Mouse (Mus musculus) CH12.LX (cell line): ENCODE data around the gene Oip5. TPM values are rescaled to one million over a fixed set of nuclear protein-coding genes. Genes with fewer than 3 reads are reported as not detected.

Source experiments
- DNase-seq: peaks from one replicate; pipeline ENCODE4 v3.0.0-alpha.2; 2013; ENCODE audit errors: extremely low read depth
- H3K27ac ChIP-seq: 2 replicates; pipeline ENCODE4 v1.5.1; 2012; ENCODE audit warnings: low read depth, mild to moderate bottlenecking, control low read depth, moderate library complexity; ENCODE audit not compliant: insufficient read depth
- H3K27me3 ChIP-seq: replicated peaks from 2 replicates; pipeline ENCODE3; 2012; ENCODE audit warnings: inconsistent platforms
- H3K36me3 ChIP-seq, 2 experiments: replicated peaks in 1 of 2; 2 replicates each; pipeline versions ENCODE3 to v1.6.1; 2012; ENCODE audit warnings: inconsistent platforms in 1 of 2, low read length in 1 of 2, mild to moderate bottlenecking in 1 of 2, mixed read lengths in 1 of 2, moderate library complexity in 1 of 2; ENCODE audit not compliant: control insufficient read depth in 1 of 2, insufficient read depth in 1 of 2
- H3K4me1 ChIP-seq, 2 experiments: 2 replicates each; pipeline ENCODE4 v1.6.1; 2012; ENCODE audit warnings: inconsistent platforms in 1 of 2, moderate library complexity in 1 of 2; ENCODE audit not compliant: insufficient read depth in 2 of 2, control insufficient read depth in 1 of 2
- H3K4me2 ChIP-seq: 2 replicates; pipeline ENCODE4 v1.6.1; 2012; ENCODE audit warnings: low read depth, mild to moderate bottlenecking, control low read depth; ENCODE audit not compliant: poor library complexity, insufficient read depth, severe bottlenecking
- H3K4me3 ChIP-seq, 3 experiments: fragments of 150-350 bp in 1 of 3; sonication (generic) in 1 of 3; replicated peaks in 1 of 3; 2 replicates each; pipeline versions ENCODE3 to v1.5.1; 2011 to 2012; ENCODE audit warnings: low read depth in 2 of 3, low read length in 2 of 3, mild to moderate bottlenecking in 2 of 3, moderate library complexity in 2 of 3, control low read depth in 1 of 3, improper control_type of control experiment in 1 of 3, inconsistent platforms in 1 of 3, mixed read lengths in 1 of 3; ENCODE audit not compliant: poor library complexity in 1 of 3
- H3K79me2 ChIP-seq: replicated peaks from 2 replicates; pipeline ENCODE4 v1.6.1; 2012; ENCODE audit warnings: mild to moderate bottlenecking, moderate library complexity; ENCODE audit not compliant: control insufficient read depth, poor library complexity, insufficient read depth, severe bottlenecking; ENCODE audit errors: extremely low read depth
- H3K9ac ChIP-seq: 2 replicates; pipeline ENCODE4 v1.6.1; 2012; ENCODE audit warnings: low read depth, mild to moderate bottlenecking, control low read depth, moderate library complexity; ENCODE audit not compliant: insufficient read depth
- H3K9me3 ChIP-seq: replicated peaks from 2 replicates; pipeline ENCODE3; 2012; ENCODE audit warnings: low read length, inconsistent platforms, mixed read lengths
- BHLHE40 ChIP-seq: IDR thresholded peaks from 2 replicates; pipeline ENCODE4 v1.6.1; 2011; ENCODE audit warnings: mild to moderate bottlenecking, low read depth, low read length, improper control_type of control experiment
- CHD2 ChIP-seq: IDR thresholded peaks from 2 replicates; pipeline ENCODE4 v1.6.1; 2011; ENCODE audit warnings: low read length, improper control_type of control experiment
- CTCF ChIP-seq, 2 experiments: IDR thresholded peaks in 1 of 2; conservative IDR thresholded peaks in 1 of 2; 2 replicates each; pipeline ENCODE4 v1.5.1; 2011 to 2012; ENCODE audit warnings: low read depth in 2 of 2, low read length in 2 of 2, improper control_type of control experiment in 1 of 2, inconsistent platforms in 1 of 2, mild to moderate bottlenecking in 1 of 2, moderate library complexity in 1 of 2
- E2F4 ChIP-seq: IDR thresholded peaks from 2 replicates; pipeline ENCODE4 v1.6.1; 2011; ENCODE audit warnings: low read depth, low read length, improper control_type of control experiment; ENCODE audit not compliant: insufficient replicate concordance
- ELF1 ChIP-seq: IDR thresholded peaks from 2 replicates; pipeline ENCODE4 v1.6.1; 2014; ENCODE audit warnings: low read depth, mild to moderate bottlenecking, inconsistent platforms, low read length, improper control_type of control experiment
- EP300 ChIP-seq: IDR thresholded peaks from 2 replicates; pipeline ENCODE4 v1.6.1; 2011; ENCODE audit warnings: low read length, improper control_type of control experiment
- ETS1 ChIP-seq: conservative IDR thresholded peaks from 2 replicates; pipeline ENCODE4 v1.6.1; 2012; ENCODE audit warnings: low read depth, mild to moderate bottlenecking, inconsistent platforms, low read length, improper control_type of control experiment, moderate library complexity
- GABPA ChIP-seq: IDR thresholded peaks from 2 replicates; pipeline ENCODE4 v1.6.1; 2012; ENCODE audit warnings: low read depth, low read length, improper control_type of control experiment, inconsistent platforms; ENCODE audit not compliant: insufficient replicate concordance
- MAX ChIP-seq: IDR thresholded peaks from 2 replicates; pipeline ENCODE4 v1.6.1; 2011; ENCODE audit warnings: low read length, improper control_type of control experiment
- MXI1 ChIP-seq: IDR thresholded peaks from 2 replicates; pipeline ENCODE4 v1.6.1; 2011; ENCODE audit warnings: mild to moderate bottlenecking, low read depth, low read length, improper control_type of control experiment
- MYC ChIP-seq: IDR thresholded peaks from 2 replicates; pipeline ENCODE4 v1.6.1; 2011; ENCODE audit warnings: low read depth, mild to moderate bottlenecking, improper control_type of control experiment, low read length
- PAX5 ChIP-seq: IDR thresholded peaks from 2 replicates; pipeline ENCODE4 v1.6.1; 2012; ENCODE audit warnings: low read length, inconsistent platforms, mixed read lengths
- POLR2AphosphoS2 ChIP-seq: IDR thresholded peaks from 2 replicates; pipeline ENCODE4 v1.6.1; 2011; ENCODE audit warnings: low read depth, low read length, improper control_type of control experiment
- RAD21 ChIP-seq: IDR thresholded peaks from 2 replicates; pipeline ENCODE4 v1.6.1; 2011; ENCODE audit warnings: low read depth, mild to moderate bottlenecking, low read length, improper control_type of control experiment, moderate library complexity
- RCOR1 ChIP-seq: conservative IDR thresholded peaks from 2 replicates; pipeline ENCODE4 v1.6.1; 2012; ENCODE audit warnings: low read depth, mild to moderate bottlenecking, inconsistent platforms, low read length, improper control_type of control experiment
- SIN3A ChIP-seq: IDR thresholded peaks from 2 replicates; pipeline ENCODE4 v1.6.1; 2012; ENCODE audit warnings: low read length, improper control_type of control experiment, inconsistent platforms
- SMC3 ChIP-seq: IDR thresholded peaks from 2 replicates; pipeline ENCODE4 v1.6.1; 2011; ENCODE audit warnings: low read depth, low read length, improper control_type of control experiment
- UBTF ChIP-seq: IDR thresholded peaks from 2 replicates; pipeline ENCODE4 v1.6.1; 2012; ENCODE audit warnings: low read depth, mild to moderate bottlenecking, inconsistent platforms, low read length, improper control_type of control experiment, moderate library complexity
- USF2 ChIP-seq: conservative IDR thresholded peaks from 2 replicates; pipeline ENCODE4 v1.6.1; 2011; ENCODE audit warnings: low read depth, low read length, improper control_type of control experiment
- ZC3H11A ChIP-seq: IDR thresholded peaks from 2 replicates; pipeline ENCODE4 v1.6.1; 2012; ENCODE audit warnings: low read depth, mild to moderate bottlenecking, inconsistent platforms, low read length, improper control_type of control experiment
- ZKSCAN1 ChIP-seq: IDR thresholded peaks from 2 replicates; pipeline ENCODE4 v1.6.1; 2012; ENCODE audit warnings: low read depth, inconsistent platforms, low read length, improper control_type of control experiment, borderline replicate concordance
- ZMIZ1 ChIP-seq: IDR thresholded peaks from 2 replicates; pipeline ENCODE4 v1.6.1; 2012; ENCODE audit warnings: low read depth, mild to moderate bottlenecking, inconsistent platforms, low read length, improper control_type of control experiment
- dilution Hi-C: fragments of 300-500 bp; cut with MboI; formaldehyde crosslinking; loops from 2 replicates; pipeline ENCODE4 v1.14.3; 2020; ENCODE audit warnings: low sequenced_read_pairs; ENCODE audit not compliant: extremely low pct_unique_long_range_greater_than_20kb, extremely low pct_ligation_motif_present
- in situ Hi-C: fragments of 300-500 bp; cut with MboI; formaldehyde crosslinking; loops from 3 replicates; pipeline ENCODE4 v1.14.3; 2019; ENCODE audit warnings: low sequenced_read_pairs, low pct_ligation_motif_present, low pct_unique_long_range_greater_than_20kb, mixed read lengths
- polyA plus RNA-seq: library from polyadenylated mRNA; unstranded; fragments of >175 nt; gene quantifications from 2 replicates; pipeline ENCODE4 v1.2.1, GENCODE M21; 2012; ENCODE audit warnings: low read depth; ENCODE audit not compliant: insufficient read length
- total RNA-seq, 2 experiments: library from RNA; depleted of rRNA; stranded (reverse); fragments of 300-350 nt in 1 of 2; fragments of >200 nt in 1 of 2; gene quantifications; 2 replicates each; pipeline ENCODE4 v1.2.3; 2012 to 2014

Gene Oip5
- total and polyA plus RNA-seq, 3 experiments: 24.5 to 53.6 (median 30.1) TPM

DNA sequence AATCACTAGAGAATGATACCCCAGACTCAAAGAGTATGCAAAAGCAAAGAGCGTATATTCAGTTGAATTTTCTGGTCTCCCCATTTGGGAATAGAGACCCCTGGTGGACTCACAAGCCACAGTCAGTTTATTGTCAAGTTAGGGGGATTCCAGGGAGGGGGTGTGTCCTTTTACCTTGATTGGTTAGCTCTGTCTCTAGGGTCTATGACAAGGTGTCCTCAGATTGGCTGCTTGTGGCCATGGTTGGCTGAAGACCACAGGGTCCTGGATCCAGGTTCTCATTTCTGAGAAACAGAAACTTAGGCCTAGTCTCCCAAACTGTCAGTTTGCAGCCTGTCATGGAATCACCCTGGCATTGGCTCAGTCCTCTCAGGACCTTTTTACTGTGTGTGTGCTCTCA is 18.5 kb upstream of the Oip5 start:
- no peaks in the 10 kb centered on the region for H3K9me3 ChIP-seq
- peaks cover 48 to 84% of the 10 kb centered on the region in 2 experiments for H3K36me3 ChIP-seq
- no peaks in the 10 kb centered on the region for H3K27me3 ChIP-seq
- TF ChIP-seq POLR2AphosphoS2 (no peak), ZC3H11A (no peak), ZMIZ1 (no peak), ZKSCAN1 (no peak), SMC3 (peak; percentile 14; the same call in 1 of the 2 replicates), BHLHE40 (no peak), CTCF (conservative IDR thresholded peaks at IDR 0.05 in 1 of 2, IDR thresholded peaks at IDR 0.05 in 1 of 2; ENCODE audit: low read depth in 2 of 2, low read length in 2 of 2) (peak; percentile 19 to 45; a peak in 2 of 4 replicates)
- TF ChIP-seq, all 38 proteins: peak for 2
- H3K9ac ChIP-seq: no peak overlapping the region
- DNase-seq: peak; percentile 77
- H3K27ac ChIP-seq: no peak overlapping the region
- H3K4me3 ChIP-seq: no peak overlapping the region
- H3K79me2 ChIP-seq: no peaks in the 10 kb centered on the region
- H3K4me1 ChIP-seq: peaks cover 0 to 9% of the 10 kb centered on the region in 2 experiments; a peak in 1 of 4 replicates
- no peak overlapping the region for H3K4me2 ChIP-seq
- in situ Hi-C loops: no loop called here
- dilution Hi-C loops: no loop called here

DNA sequence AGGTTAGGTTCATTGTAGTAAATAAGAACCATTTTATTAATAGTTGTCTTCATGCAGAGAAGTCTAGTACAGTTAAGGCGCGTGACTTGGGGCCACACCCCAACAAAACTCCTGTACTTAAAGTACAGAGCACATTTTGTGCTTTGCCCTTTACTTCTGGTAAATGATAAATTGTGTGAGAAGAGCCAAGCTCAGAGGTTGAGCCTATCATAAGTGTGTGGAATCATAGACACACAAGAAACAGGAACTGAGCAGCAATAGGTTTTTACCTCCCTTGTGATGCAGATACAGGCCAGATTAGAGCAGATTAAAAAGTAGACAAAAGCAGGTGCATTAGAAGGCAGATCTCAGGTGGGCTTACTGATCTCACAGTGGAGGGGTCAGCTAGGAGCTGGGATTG is 3.0 kb upstream of the Oip5 start:
- in situ Hi-C loops (no loop called here), dilution Hi-C loops (no loop called here)
- Histone ChIP-seq H3K9me3 (no peaks in the 10 kb centered on the region), H3K27ac (no peak overlapping the region), H3K4me1 (peaks cover 2 to 28% of the 10 kb centered on the region in 2 experiments; a peak in 2 of 4 replicates), H3K36me3 (peaks cover 10 to 36% of the 10 kb centered on the region in 2 experiments), H3K4me3 (peak overlapping the region; percentile 16 to 36 (median 17)), H3K4me2 (peak overlapping the region; percentile 76), H3K27me3 (no peaks in the 10 kb centered on the region), H3K9ac (peak overlapping the region; percentile 55; the same call in 1 of the 2 replicates), H3K79me2 (peaks cover 47% of the 10 kb centered on the region)
- TF ChIP-seq SMC3: no peak
- no peak for TF ChIP-seq ELF1
- no peak for TF ChIP-seq POLR2AphosphoS2
- no peak for TF ChIP-seq UBTF
- no peak for TF ChIP-seq SIN3A
- no peak for TF ChIP-seq RAD21
- TF ChIP-seq MAX: no peak
- TF ChIP-seq USF2: no peak
- no peak for TF ChIP-seq CHD2
- no peak for TF ChIP-seq GABPA
- no peak for TF ChIP-seq EP300
- no peak for TF ChIP-seq MYC
- no peak for TF ChIP-seq E2F4
- TF ChIP-seq PAX5: no peak
- TF ChIP-seq ETS1: no peak
- TF ChIP-seq MXI1: no peak
- no peak for TF ChIP-seq RCOR1
- no peak for DNase-seq
